Mouse (Mus musculus) stomach, embryonic 16.5 days (tissue): ENCODE measurements at regions not wholly inside any gene's neighbourhood (a gene's known extent, or its start where the extent isn't known, plus 50 kb on each side); places are given as distances from the start of the nearest gene placed in this dataset. TPM values are rescaled to one million over a fixed set of nuclear protein-coding genes. Genes with fewer than 3 reads are reported as not detected.

Source experiments
- ATAC-seq: fragments of 200-750 bp; cut with Nextera tagmentation; 2 replicates; pipeline ENCODE4 v1.8.0; 2017; ENCODE audit warnings: moderate number of reproducible peaks, moderate TSS enrichment; ENCODE audit not compliant: insufficient read depth, low FRiP score
- H3K27ac ChIP-seq: fragments of 300-500 bp; sonication (generic); 2 replicates; pipeline ENCODE4 v1.5.1; 2014; ENCODE audit warnings: low read length
- H3K27me3 ChIP-seq: fragments of 300-500 bp; sonication (generic); 2 replicates; pipeline ENCODE4 v1.6.1; 2014; ENCODE audit warnings: low read length, control low read depth, mixed read lengths; ENCODE audit not compliant: control insufficient read depth, insufficient read depth
- H3K36me3 ChIP-seq: fragments of 300-500 bp; sonication (generic); 2 replicates; pipeline ENCODE4 v1.6.1; 2014; ENCODE audit warnings: low read length; ENCODE audit not compliant: control insufficient read depth, insufficient read depth
- H3K4me1 ChIP-seq: fragments of 300-500 bp; sonication (generic); 2 replicates; pipeline ENCODE4 v1.6.1; 2014; ENCODE audit warnings: low read length, control low read depth, mixed read lengths; ENCODE audit not compliant: control insufficient read depth, insufficient read depth
- H3K4me2 ChIP-seq: fragments of 300-500 bp; sonication (generic); 2 replicates; pipeline ENCODE4 v1.6.1; 2014; ENCODE audit warnings: low read depth, low read length, mixed read lengths
- H3K4me3 ChIP-seq: fragments of 300-500 bp; sonication (generic); replicated peaks from 2 replicates; pipeline ENCODE4 v1.5.1; 2014; ENCODE audit warnings: mild to moderate bottlenecking, low read length
- H3K9ac ChIP-seq: fragments of 300-500 bp; sonication (generic); 2 replicates; pipeline ENCODE4 v1.6.1; 2014; ENCODE audit warnings: low read length
- H3K9me3 ChIP-seq: fragments of 300-500 bp; sonication (generic); replicated peaks from 2 replicates; pipeline ENCODE4 v1.6.1; 2016; ENCODE audit warnings: low read length, control low read depth; ENCODE audit not compliant: control insufficient read depth
- WGBS: fragments of 180-500 bp; shearing (Covaris S2); extraction: QIAGEN DNeasy Blood & Tissue Kit; methylation state at CpG from one replicate; pipeline ENCODE4 v1.1.7; 2014; 5-methylcytosine and 5-hydroxymethylcytosine counted together
- microRNA-seq: library from miRNA; unstranded; fragments of <30 nt; microRNA quantifications from one replicate; pipeline ENCODE4, GENCODE M21; 2016

GRCm38 (mm10) chr6:133170548-133170947, 65.8 kb downstream of the Smim10l1 start:
- no peak overlapping the region for H3K27ac ChIP-seq
- peak; percentile 82 for ATAC-seq
- 39% methylated on average over 1 of the region's 1 CpGs for WGBS
- H3K9me3 ChIP-seq, result no peaks in the 10 kb centered on the region
- no peak overlapping the region for H3K4me2 ChIP-seq
- H3K9ac ChIP-seq, result no peak overlapping the region
- H3K36me3 ChIP-seq, result no peaks in the 10 kb centered on the region
- no peak overlapping the region for H3K4me3 ChIP-seq
- no peaks in the 10 kb centered on the region for H3K4me1 ChIP-seq
- H3K27me3 ChIP-seq, result no peaks in the 10 kb centered on the region

- ATAC-seq, result no peak
- Histone ChIP-seq H3K27ac (no peak overlapping the region), H3K9ac (no peak overlapping the region), H3K36me3 (no peaks in the 10 kb centered on the region), H3K4me2 (no peak overlapping the region), H3K9me3 (no peaks in the 10 kb centered on the region), H3K4me1 (no peaks in the 10 kb centered on the region), H3K27me3 (no peaks in the 10 kb centered on the region), H3K4me3 (no peak overlapping the region)
- WGBS, result 66% methylated on average over 2 of the region's 2 CpGs
These were observed 66.6 kb downstream of the Smim10l1 start for GRCm38 (mm10) chr6:133171286-133171685.

- WGBS, result 6% methylated on average over 3 of the region's 3 CpGs
- Histone ChIP-seq H3K4me3 (no peak overlapping the region), H3K36me3 (no peaks in the 10 kb centered on the region), H3K4me2 (no peak overlapping the region), H3K27me3 (no peaks in the 10 kb centered on the region), H3K27ac (no peak overlapping the region), H3K9ac (no peak overlapping the region), H3K9me3 (no peaks in the 10 kb centered on the region), H3K4me1 (no peaks in the 10 kb centered on the region)
- ATAC-seq, result no peak
These were observed 85.8 kb upstream of the 5530400C23Rik start for GRCm38 (mm10) chr6:133206173-133206572.

Small RNA genes lying in the stretch of these regions (microRNA-seq; reads per million reads assigned to microRNA genes)
- not detected for gene Gm23403
- not detected for gene Gm25019
